Mouse (Mus musculus): ENCODE measurements around the gene Skint11. TPM values are rescaled to one million over a fixed set of nuclear protein-coding genes. Genes with fewer than 3 reads are reported as not detected.
"Not testable (repeated sequence)": the region's sequence is repeated elsewhere in the genome, so short reads cannot be mapped to it uniquely, and the experiment has no call there.

Skint11 gene
- total RNA-seq (2021): not detected
- long read RNA-seq, experiment 1: 0 reads
- long read RNA-seq, experiment 2: 0 reads

- DNase-seq: no peak
These were observed at the start of gene Skint11 for GRCm38 (mm10) chr4:114163084-114163483. Skint11 (plus strand) TSS chr4:114163384.

- no peak for DNase-seq
These were observed 2.0 kb upstream of the Skint11 start for GRCm38 (mm10) chr4:114161149-114161548.

GRCm38 (mm10) chr4:114172898-114173297 is 9.7 kb downstream of the Skint11 start:
- DNase-seq: not testable (repeated sequence)

- DNase-seq: not testable (repeated sequence)
These were observed 93.7 kb downstream of the Skint11 start for GRCm38 (mm10) chr4:114256906-114257305.

Other genes starting within 250 kb of the Skint11 start
- gene Skint5, start 163.9 kb upstream of the Skint11 start, total RNA-seq (2021): not detected
- 1 to 10 TPM; 1.1 to 2.0 TPM for gene Trabd2b, start 243.3 kb downstream of the Skint11 start, total RNA-seq (2021)